In the genomic region with DNA sequence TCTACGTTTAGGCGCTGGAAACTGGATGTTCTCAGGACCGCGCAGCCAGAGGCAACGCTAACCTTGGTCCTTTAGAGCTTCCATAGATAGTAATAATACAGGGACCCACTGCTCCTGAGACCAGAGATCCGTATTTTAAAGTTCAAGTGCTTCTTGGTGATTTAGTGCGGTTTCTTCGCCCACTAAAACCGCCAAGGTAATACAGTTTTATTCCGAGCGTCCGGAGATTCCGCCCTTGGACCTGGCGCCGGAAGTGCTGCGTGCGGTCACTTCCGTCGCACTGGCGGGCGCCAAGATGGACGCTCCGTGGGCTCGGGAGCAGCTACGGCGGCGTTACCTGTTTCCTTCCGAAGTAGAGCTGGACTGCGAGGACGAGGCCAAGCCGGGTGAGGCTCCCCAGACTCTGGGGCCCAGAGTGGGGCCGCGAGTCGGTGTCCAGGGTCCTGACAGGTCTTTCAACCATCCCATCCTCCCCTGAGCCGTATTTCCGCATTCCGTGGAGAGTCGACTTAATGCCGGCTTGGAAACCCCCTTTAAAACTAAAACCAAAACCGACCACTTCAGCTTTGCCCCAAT, we compare ENCODE assay signal across 8 mouse cellular contexts. TPM values are rescaled to one million over a fixed set of nuclear protein-coding genes. Genes with fewer than 3 reads are reported as not detected.
DNase-seq lines count a peak whose midpoint lies in the region; ATAC-seq and TF ChIP-seq lines count a peak whose summit lies in the region.

TSS of gene Tmem128 (plus strand) at position 79 of the 576 bp plus-strand sequence.

- dilution Hi-C loops in CH12.LX (cut with MboI; ENCODE audit: extremely low pct_ligation_motif_present, extremely low pct_unique_long_range_greater_than_20kb, low sequenced_read_pairs): no loop called here

- TF ChIP-seq CTCF in CH12.LX (conservative IDR thresholded peaks at IDR 0.05 in 1 of 2, IDR thresholded peaks at IDR 0.05 in 1 of 2; ENCODE audit: low read depth in 2 of 2, low read length in 2 of 2): no peak
- no peak for TF ChIP-seq CTCF in liver, embryonic 14.5 days (IDR thresholded peaks at IDR 0.05; ENCODE audit: low read depth)
- no peak for TF ChIP-seq CTCF in stomach, postnatal 0 days (IDR thresholded peaks at IDR 0.05; ENCODE audit: low read depth)

- TF ChIP-seq EP300 in CH12.LX (IDR thresholded peaks at IDR 0.05; ENCODE audit: low read length): no peak
- no peak for TF ChIP-seq EP300 in liver, embryonic 14.5 days (IDR thresholded peaks at IDR 0.05; ENCODE audit: low read depth)
- no peak for TF ChIP-seq EP300 in stomach, postnatal 0 days (optimal IDR thresholded peaks at IDR 0.05)

- H3K36me3 ChIP-seq in CH12.LX (replicated peaks in 1 of 2; ENCODE audit: control insufficient read depth in 1 of 2, insufficient read depth in 1 of 2, low read length in 1 of 2): peaks cover 28 to 35% of the 10 kb centered on the region in 2 experiments
- peaks cover 35% of the 10 kb centered on the region for H3K36me3 ChIP-seq in forebrain, embryonic 10.5 days (replicated peaks)
- H3K36me3 ChIP-seq in heart, embryonic 15.5 days: peaks cover 33% of the 10 kb centered on the region; the same call in 1 of the 2 replicates
- peaks cover 26% of the 10 kb centered on the region for H3K36me3 ChIP-seq in liver, embryonic 14.5 days (replicated peaks; ENCODE audit: control insufficient read depth, insufficient read depth, low read depth)
- H3K36me3 ChIP-seq in stomach, postnatal 0 days (ENCODE audit: control insufficient read depth, insufficient read depth, low read length): peaks cover 3% of the 10 kb centered on the region; the same call in 1 of the 2 replicates

- WGBS in forebrain, embryonic 10.5 days: under 1% methylated on average over 40 of the region's 40 CpGs
- WGBS in heart, embryonic 15.5 days: under 1% methylated on average over 40 of the region's 40 CpGs
- WGBS in liver, embryonic 14.5 days (ENCODE audit: insufficient replicate concordance): under 1% methylated on average over 40 of the region's 40 CpGs
- under 1% methylated on average over 40 of the region's 40 CpGs for whole genome bisulfite sequencing in stomach, postnatal 0 days

- peaks cover 18% of the 10 kb centered on the region for H3K79me2 ChIP-seq in CH12.LX (replicated peaks; ENCODE audit: control insufficient read depth, extremely low read depth, insufficient read depth, poor library complexity, severe bottlenecking)

- H3K27ac ChIP-seq in CH12.LX (ENCODE audit: insufficient read depth, low read depth): peak within 1 kb of the TSS; percentile 47
- H3K27ac ChIP-seq in forebrain, embryonic 10.5 days: peak within 1 kb of the TSS; percentile 88
- peak within 1 kb of the TSS; percentile 89 for H3K27ac ChIP-seq in heart, embryonic 15.5 days
- peak within 1 kb of the TSS; percentile 28 for H3K27ac ChIP-seq in liver, embryonic 14.5 days
- peak within 1 kb of the TSS; percentile 89 for H3K27ac ChIP-seq in stomach, postnatal 0 days (replicated peaks)

- H3K9me3 ChIP-seq in CH12.LX (replicated peaks; ENCODE audit: low read length): peaks cover 6% of the 10 kb centered on the region
- H3K9me3 ChIP-seq in forebrain, embryonic 10.5 days: no peaks in the 10 kb centered on the region
- H3K9me3 ChIP-seq in heart, embryonic 15.5 days (replicated peaks): no peaks in the 10 kb centered on the region
- no peaks in the 10 kb centered on the region for H3K9me3 ChIP-seq in liver, embryonic 14.5 days (ENCODE audit: control insufficient read depth, low read length)
- H3K9me3 ChIP-seq in stomach, postnatal 0 days (ENCODE audit: control insufficient read depth, low read length): no peaks in the 10 kb centered on the region

- no peaks in the 10 kb centered on the region for H3K27me3 ChIP-seq in CH12.LX (replicated peaks)
- H3K27me3 ChIP-seq in forebrain, embryonic 10.5 days (ENCODE audit: poor library complexity, severe bottlenecking): 0 out of 2 replicates have a peak, but pooled peaks cover 6% of the 10 kb centered on the region
- H3K27me3 ChIP-seq in heart, embryonic 15.5 days: no peaks in the 10 kb centered on the region
- no peaks in the 10 kb centered on the region for H3K27me3 ChIP-seq in liver, embryonic 14.5 days (ENCODE audit: control insufficient read depth, insufficient read depth, low read length)
- no peaks in the 10 kb centered on the region for H3K27me3 ChIP-seq in stomach, postnatal 0 days (ENCODE audit: control insufficient read depth, insufficient read depth, low read length)

- H3K9ac ChIP-seq in CH12.LX (ENCODE audit: insufficient read depth, low read depth): peak within 1 kb of the TSS; percentile 91
- H3K9ac ChIP-seq in heart, embryonic 15.5 days: peak within 1 kb of the TSS; percentile 80
- peak within 1 kb of the TSS; percentile 74 for H3K9ac ChIP-seq in liver, embryonic 14.5 days (replicated peaks)
- peak within 1 kb of the TSS; percentile 78 for H3K9ac ChIP-seq in stomach, postnatal 0 days (ENCODE audit: low read length)

- peak; percentile 94 for TF ChIP-seq POLR2A in CH12.LX (IDR thresholded peaks at IDR 0.05; ENCODE audit: low read depth, low read length)

- in situ Hi-C loops in CH12.LX (cut with MboI; ENCODE audit: low pct_ligation_motif_present, low pct_unique_long_range_greater_than_20kb, low sequenced_read_pairs): no loop called here

- DNase-seq in CH12.LX (ENCODE audit: extremely low read depth): peak; percentile 51
- DNase-seq in c-Kit-negative CD71-positive TER-119-positive erythroid progenitor cells, embryonic 14.5 days (ENCODE audit: low read depth, low spot score): peak; percentile 56
- peak; percentile 64 for DNase-seq in forebrain, embryonic 10.5 days (ENCODE audit: extremely low spot score, low spot score)
- DNase-seq in kidney, postnatal 25 days: peak; percentile 70 to 78
- peak; percentile 25 to 43 (median 38) for DNase-seq in liver, embryonic 14.5 days (ENCODE audit: low read depth in 3 of 3, low spot score in 3 of 3)
- DNase-seq in neural tube, embryonic 10.5 days (ENCODE audit: extremely low spot score, low spot score): peak; percentile 74
- peak; percentile 71 for DNase-seq in stomach, postnatal 0 days (ENCODE audit: low spot score)

- ATAC-seq in heart, embryonic 15.5 days (replicated peaks; ENCODE audit: insufficient number of reproducible peaks, insufficient read depth, low FRiP score, low read depth): peak; percentile 44; the same call in 1 of the 2 replicates
- ATAC-seq in liver, embryonic 14.5 days (ENCODE audit: insufficient read depth): peak; percentile 74
- peak; percentile 82 for ATAC-seq in stomach, postnatal 0 days (ENCODE audit: low FRiP score, low TSS enrichment)

- H3K4me1 ChIP-seq in CH12.LX (ENCODE audit: control insufficient read depth in 1 of 2, insufficient read depth in 2 of 2): peaks cover 12 to 40% of the 10 kb centered on the region in 2 experiments
- H3K4me1 ChIP-seq in forebrain, embryonic 10.5 days: peaks cover 20% of the 10 kb centered on the region
- H3K4me1 ChIP-seq in heart, embryonic 15.5 days (replicated peaks): peaks cover 10% of the 10 kb centered on the region
- peaks cover 6 to 7% of the 10 kb centered on the region in 2 experiments; a peak in 3 of 4 replicates for H3K4me1 ChIP-seq in liver, embryonic 14.5 days (replicated peaks; ENCODE audit: control insufficient read depth in 2 of 2, insufficient read depth in 2 of 2, low read length in 1 of 2)
- no peaks in the 10 kb centered on the region; the same call in 1 of the 2 replicates for H3K4me1 ChIP-seq in stomach, postnatal 0 days (replicated peaks; ENCODE audit: control insufficient read depth, insufficient read depth)

- H3K4me2 ChIP-seq in CH12.LX (ENCODE audit: insufficient read depth, low read depth, poor library complexity, severe bottlenecking): peak within 1 kb of the TSS; percentile 85
- H3K4me2 ChIP-seq in heart, embryonic 15.5 days: peak within 1 kb of the TSS; percentile 87
- H3K4me2 ChIP-seq in liver, embryonic 14.5 days (ENCODE audit: low read depth): peak within 1 kb of the TSS; percentile 88
- peak within 1 kb of the TSS; percentile 85 for H3K4me2 ChIP-seq in stomach, postnatal 0 days (replicated peaks; ENCODE audit: low read depth)

- no peak for TF ChIP-seq RAD21 in CH12.LX (IDR thresholded peaks at IDR 0.05; ENCODE audit: low read depth, low read length)

- peak within 1 kb of the TSS; percentile 73 to 99 (median 75) for H3K4me3 ChIP-seq in CH12.LX (replicated peaks in 1 of 3; ENCODE audit: low read depth in 2 of 3, low read length in 2 of 3, poor library complexity in 1 of 3)
- peak within 1 kb of the TSS; percentile 71 for H3K4me3 ChIP-seq in forebrain, embryonic 10.5 days
- H3K4me3 ChIP-seq in heart, embryonic 15.5 days: peak within 1 kb of the TSS; percentile 92
- peak within 1 kb of the TSS; percentile 81 to 97 for H3K4me3 ChIP-seq in liver, embryonic 14.5 days (ENCODE audit: insufficient read depth in 1 of 2, low read depth in 2 of 2, low read length in 2 of 2)
- H3K4me3 ChIP-seq in stomach, postnatal 0 days (ENCODE audit: low read depth, low read length): peak within 1 kb of the TSS; percentile 71

TF ChIP-seq in CH12.LX, 34 proteins besides CTCF, POLR2A, EP300 and RAD21 (continues in another document):
- peak; percentile 18; the same call in 1 of the 2 replicates for TF ChIP-seq MEF2A (IDR thresholded peaks at IDR 0.05; ENCODE audit: borderline replicate concordance, low read depth, low read length)
- peak; percentile 63; the same call in 1 of the 2 replicates for TF ChIP-seq ZMIZ1 (IDR thresholded peaks at IDR 0.05; ENCODE audit: low read depth, low read length)
- peak; percentile 75 for TF ChIP-seq TCF12 (IDR thresholded peaks at IDR 0.05; ENCODE audit: low read depth, low read length)
- peak; percentile 72; the same call in 1 of the 2 replicates for TF ChIP-seq TBP (conservative IDR thresholded peaks at IDR 0.05; ENCODE audit: low read depth, low read length)
- TF ChIP-seq ELF1 (IDR thresholded peaks at IDR 0.05; ENCODE audit: low read depth, low read length): peak; percentile 78; the same call in 1 of the 2 replicates
- TF ChIP-seq MXI1 (IDR thresholded peaks at IDR 0.05; ENCODE audit: low read depth, low read length): 0 out of 2 replicates have a peak, but pooled peaks have one; percentile 13
- no peak for TF ChIP-seq CHD1 (IDR thresholded peaks at IDR 0.05; ENCODE audit: low read depth, low read length)
- no peak for TF ChIP-seq MAFK (IDR thresholded peaks at IDR 0.05; ENCODE audit: insufficient replicate concordance, low read length)
- TF ChIP-seq ZC3H11A (IDR thresholded peaks at IDR 0.05; ENCODE audit: low read depth, low read length): no peak
- TF ChIP-seq NELFE (IDR thresholded peaks at IDR 0.05; ENCODE audit: low read depth, low read length): peak; percentile 88
- peak; percentile 78 for TF ChIP-seq HCFC1 (IDR thresholded peaks at IDR 0.05; ENCODE audit: low read depth, low read length)

RNA-seq across cellular contexts. Expression of gene Tmem128, which starts in this region (rescaled TPM):
- total RNA-seq in CH12.LX (2012; rRNA removed) (64.1 and 65.1 TPM in 2 replicates), CH12.LX (2014; rRNA removed) (109 and 113 TPM in 2 replicates)
- 40.4 and 43.5 TPM in 2 replicates for polyA plus RNA-seq in CH12.LX (2012; ENCODE audit: insufficient read length, low read depth)
- polyA plus RNA-seq in forebrain, embryonic 10.5 days (2016; fragmentation: Nextera tagmentation; extraction: Ambion mirVana): 75.5 and 79.5 TPM in 2 replicates
- polyA plus RNA-seq in heart, embryonic 15.5 days (2015; fragmentation: Nextera tagmentation; extraction: Ambion mirVana): 41.1 and 42.9 TPM in 2 replicates
- polyA plus RNA-seq in liver, embryonic 14.5 days (2012; rRNA removed): 24.0 and 26.7 TPM in 2 replicates
- polyA plus RNA-seq in liver, embryonic 14.5 days (2014; fragmentation: Nextera tagmentation; extraction: Ambion mirVana): 49.5 and 51.8 TPM in 2 replicates
- polyA plus RNA-seq in stomach, postnatal 0 days (2015; fragmentation: Nextera tagmentation; extraction: Ambion mirVana): 73.7 and 77.6 TPM in 2 replicates

Comparison
In these comparisons a context has a peak if more than half of its experiments do, and no peak if none do; other contexts are left out.
1. Peak in every context shown above with its lines: DNase-seq, ATAC-seq, H3K4me3 ChIP-seq and H3K27ac ChIP-seq.
2. H3K27ac ChIP-seq: peak in every context shown above with its lines; median percentile 89 in heart, embryonic 15.5 days; 89 in stomach, postnatal 0 days; 88 in forebrain, embryonic 10.5 days; 47 in CH12.LX; 28 in liver, embryonic 14.5 days.